Mouse (Mus musculus) kidney, embryonic 15.5 days (tissue): ENCODE measurements at regions not wholly inside any gene's neighbourhood (a gene's known extent, or its start where the extent isn't known, plus 50 kb on each side); places are given as distances from the start of the nearest gene placed in this dataset.

Source experiments
- ATAC-seq: fragments of 200-750 bp; cut with Nextera tagmentation; replicated peaks from 2 replicates; pipeline ENCODE4 v1.8.0; 2017; ENCODE audit warnings: moderate TSS enrichment; ENCODE audit not compliant: low FRiP score
- H3K27ac ChIP-seq: fragments of 300-500 bp; sonication (generic); 2 replicates; pipeline ENCODE4 v1.5.1; 2015; ENCODE audit warnings: mild to moderate bottlenecking, inconsistent platforms
- H3K27me3 ChIP-seq: fragments of 300-500 bp; sonication (generic); 2 replicates; pipeline ENCODE4 v1.6.1; 2015; ENCODE audit warnings: inconsistent platforms
- H3K36me3 ChIP-seq: fragments of 300-500 bp; sonication (generic); 2 replicates; pipeline ENCODE4 v1.6.1; 2015; ENCODE audit warnings: inconsistent platforms
- H3K4me1 ChIP-seq: fragments of 300-500 bp; sonication (generic); 2 replicates; pipeline ENCODE4 v1.6.1; 2015; ENCODE audit warnings: inconsistent platforms
- H3K4me2 ChIP-seq: fragments of 300-500 bp; sonication (generic); 2 replicates; pipeline ENCODE4 v1.6.1; 2015; ENCODE audit warnings: moderate library complexity, mild to moderate bottlenecking, inconsistent platforms
- H3K4me3 ChIP-seq: fragments of 300-500 bp; sonication (generic); replicated peaks from 2 replicates; pipeline ENCODE4 v1.5.1; 2015; ENCODE audit warnings: mild to moderate bottlenecking, inconsistent platforms
- H3K9ac ChIP-seq: fragments of 300-500 bp; sonication (generic); 2 replicates; pipeline ENCODE4 v1.6.1; 2015; ENCODE audit warnings: mild to moderate bottlenecking, inconsistent platforms
- H3K9me3 ChIP-seq: fragments of 300-500 bp; sonication (generic); replicated peaks from 2 replicates; pipeline ENCODE4 v1.6.1; 2016; ENCODE audit warnings: inconsistent platforms
- WGBS: fragments of 180-500 bp; shearing (Covaris S2); methylation state at CpG from one replicate; pipeline ENCODE4 v1.1.7; 2015; ENCODE audit warnings: mixed read lengths; 5-methylcytosine and 5-hydroxymethylcytosine counted together

GRCm38 (mm10) chr8:42219857-42220600 is 803.2 kb upstream of the Frg1 start:
- no peaks in the 10 kb centered on the region for H3K9me3 ChIP-seq
- H3K9ac ChIP-seq = no peak overlapping the region
- H3K4me1 ChIP-seq = no peaks in the 10 kb centered on the region
- H3K4me3 ChIP-seq = no peak overlapping the region
- H3K36me3 ChIP-seq = no peaks in the 10 kb centered on the region
- 75% methylated on average over 2 of the region's 2 CpGs for WGBS
- H3K27me3 ChIP-seq = no peaks in the 10 kb centered on the region
- H3K27ac ChIP-seq = no peak overlapping the region
- no peak overlapping the region for H3K4me2 ChIP-seq
- ATAC-seq = no peak

DNA sequence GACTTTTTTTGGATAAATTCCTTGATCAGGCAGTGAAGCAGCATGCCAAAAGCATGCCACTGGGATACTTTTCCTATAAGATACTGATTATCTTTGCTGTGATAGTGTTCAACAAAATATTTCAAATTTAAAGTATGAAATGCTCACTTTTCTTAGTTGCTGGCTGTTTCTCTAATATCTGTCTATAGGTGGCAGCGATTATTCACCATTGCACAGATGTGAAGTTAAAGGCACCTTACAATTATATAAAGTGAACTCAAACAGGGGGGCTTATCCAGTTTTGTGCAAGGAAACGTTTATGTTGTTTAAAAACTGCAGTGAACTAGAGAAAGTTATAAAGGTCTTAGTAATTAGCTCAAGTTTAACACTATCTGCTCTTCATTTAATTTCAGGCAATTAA is 794.1 kb upstream of the Frg1 start:
- Histone ChIP-seq H3K4me1 (no peaks in the 10 kb centered on the region), H3K4me2 (no peak overlapping the region), H3K9me3 (no peaks in the 10 kb centered on the region), H3K4me3 (no peak overlapping the region), H3K27me3 (no peaks in the 10 kb centered on the region), H3K27ac (no peak overlapping the region), H3K36me3 (no peaks in the 10 kb centered on the region), H3K9ac (no peak overlapping the region)
- 56% methylated on average over 2 of the region's 2 CpGs for WGBS
- no peak for ATAC-seq

- Histone ChIP-seq H3K9ac (no peak overlapping the region), H3K27ac (no peak overlapping the region), H3K36me3 (no peaks in the 10 kb centered on the region), H3K4me1 (no peaks in the 10 kb centered on the region), H3K4me2 (no peak overlapping the region), H3K9me3 (no peaks in the 10 kb centered on the region), H3K4me3 (no peak overlapping the region), H3K27me3 (no peaks in the 10 kb centered on the region)
- ATAC-seq = no peak
These were observed 793.1 kb upstream of the Frg1 start for GRCm38 (mm10) chr8:42209989-42210388.

DNA sequence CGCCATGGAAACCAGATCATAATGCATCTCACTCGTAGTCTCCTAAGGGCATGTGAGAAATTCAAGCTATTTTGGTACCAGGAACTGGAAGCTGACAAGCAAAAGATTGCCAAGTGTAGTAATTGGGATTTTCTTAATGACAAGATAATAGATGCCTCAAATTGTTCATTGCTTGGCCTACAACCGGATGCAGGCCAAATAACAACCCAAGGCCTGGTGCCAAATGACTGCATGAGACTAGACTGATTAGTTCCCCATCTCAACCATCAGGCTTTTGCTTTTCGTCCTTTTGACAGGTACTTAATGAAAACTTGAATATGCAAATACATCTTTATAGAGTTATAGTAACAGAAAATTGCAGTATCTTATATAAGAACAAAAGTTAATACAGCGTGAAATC is 780.4 kb upstream of the Frg1 start:
- no peak for ATAC-seq
- H3K9me3 ChIP-seq = no peaks in the 10 kb centered on the region
- no peak overlapping the region for H3K4me3 ChIP-seq
- no peak overlapping the region for H3K9ac ChIP-seq
- no peak overlapping the region for H3K27ac ChIP-seq
- no peaks in the 10 kb centered on the region for H3K4me1 ChIP-seq
- WGBS = 84% methylated on average over 5 of the region's 5 CpGs
- no peaks in the 10 kb centered on the region for H3K36me3 ChIP-seq
- H3K4me2 ChIP-seq = no peak overlapping the region
- no peaks in the 10 kb centered on the region for H3K27me3 ChIP-seq

- Histone ChIP-seq H3K27me3 (no peaks in the 10 kb centered on the region), H3K36me3 (no peaks in the 10 kb centered on the region), H3K27ac (no peak overlapping the region), H3K4me1 (no peaks in the 10 kb centered on the region), H3K4me2 (no peak overlapping the region), H3K9me3 (no peaks in the 10 kb centered on the region), H3K4me3 (no peak overlapping the region), H3K9ac (no peak overlapping the region)
- 97% methylated on average over 1 of the region's 1 CpGs for WGBS
- no peak for ATAC-seq
These were observed 777.2 kb upstream of the Frg1 start for GRCm38 (mm10) chr8:42193902-42194550.

DNA sequence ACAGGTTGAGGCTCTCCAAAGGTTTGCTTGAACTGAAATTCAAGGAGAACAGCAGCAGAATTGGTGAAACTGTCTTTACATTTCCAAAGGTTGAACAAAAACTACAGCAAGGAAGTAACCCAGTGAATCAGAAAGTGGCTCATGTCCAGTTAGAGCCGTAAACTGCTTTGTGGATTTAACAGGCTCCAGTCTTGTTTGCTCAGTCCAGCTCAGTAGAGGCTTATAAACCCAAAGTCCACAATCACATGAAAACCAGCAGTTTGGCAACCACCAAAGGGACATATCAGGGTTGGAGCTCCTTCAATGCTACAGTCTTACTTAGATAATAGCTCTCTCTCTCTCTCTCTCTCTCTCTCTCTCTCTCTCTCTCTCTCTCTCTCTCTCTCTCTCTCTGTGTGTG is 770.2 kb upstream of the Frg1 start:
- Histone ChIP-seq H3K9ac (no peak overlapping the region), H3K4me1 (no peaks in the 10 kb centered on the region), H3K4me3 (no peak overlapping the region), H3K9me3 (no peaks in the 10 kb centered on the region), H3K27ac (no peak overlapping the region), H3K36me3 (no peaks in the 10 kb centered on the region), H3K4me2 (no peak overlapping the region), H3K27me3 (no peaks in the 10 kb centered on the region)
- 71% methylated on average over 1 of the region's 1 CpGs for WGBS
- ATAC-seq = no peak

DNA sequence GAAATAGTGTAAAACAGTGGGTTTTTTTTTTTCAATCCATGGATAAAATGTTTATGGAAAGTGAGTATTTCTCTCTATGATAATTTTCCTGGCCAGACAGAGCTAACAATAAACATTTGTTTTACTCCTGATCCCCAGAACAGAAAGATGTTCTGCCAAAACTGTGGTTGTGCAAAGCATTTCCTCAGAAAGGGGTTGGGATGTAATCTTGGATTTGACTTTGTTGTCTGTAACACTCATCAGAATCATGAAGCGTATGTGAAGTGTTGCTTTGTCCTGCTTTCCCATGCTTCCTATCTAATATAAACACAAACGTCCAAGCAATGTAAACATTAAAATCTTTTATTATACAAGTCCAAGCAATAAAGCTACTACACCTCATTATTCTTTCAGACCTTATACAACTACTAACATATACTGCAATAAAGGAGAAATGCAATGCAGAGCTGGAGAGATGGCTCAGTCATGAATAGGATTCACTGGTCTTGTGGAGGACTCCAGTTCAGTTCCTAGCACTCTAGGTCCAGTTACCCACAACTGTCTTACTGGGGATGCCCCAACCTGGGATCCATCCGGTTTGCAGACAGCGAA is 766.5 kb upstream of the Frg1 start:
- H3K9ac ChIP-seq = no peak overlapping the region
- H3K4me3 ChIP-seq = no peak overlapping the region
- H3K4me1 ChIP-seq = no peaks in the 10 kb centered on the region
- WGBS = 78% methylated on average over 4 of the region's 4 CpGs
- H3K9me3 ChIP-seq = no peaks in the 10 kb centered on the region
- H3K27me3 ChIP-seq = no peaks in the 10 kb centered on the region
- H3K4me2 ChIP-seq = no peak overlapping the region
- no peaks in the 10 kb centered on the region for H3K36me3 ChIP-seq
- no peak for ATAC-seq
- no peak overlapping the region for H3K27ac ChIP-seq

- no peak for ATAC-seq
- Histone ChIP-seq H3K36me3 (no peaks in the 10 kb centered on the region), H3K9ac (no peak overlapping the region), H3K27me3 (no peaks in the 10 kb centered on the region), H3K4me2 (no peak overlapping the region), H3K4me3 (no peak overlapping the region), H3K9me3 (no peaks in the 10 kb centered on the region), H3K4me1 (no peaks in the 10 kb centered on the region), H3K27ac (no peak overlapping the region)
- WGBS = 87% methylated on average over 2 of the region's 2 CpGs
These were observed 745.6 kb upstream of the Frg1 start for GRCm38 (mm10) chr8:42162441-42162840.

GRCm38 (mm10) chr8:42157006-42157405 is 740.1 kb upstream of the Frg1 start:
- Histone ChIP-seq H3K4me2 (no peak overlapping the region), H3K9me3 (no peaks in the 10 kb centered on the region), H3K9ac (no peak overlapping the region), H3K4me1 (no peaks in the 10 kb centered on the region), H3K27ac (no peak overlapping the region), H3K4me3 (no peak overlapping the region), H3K36me3 (no peaks in the 10 kb centered on the region), H3K27me3 (no peaks in the 10 kb centered on the region)
- peak; percentile 71 for ATAC-seq
- WGBS = 54% methylated on average over 4 of the region's 4 CpGs

GRCm38 (mm10) chr8:42156588-42156987 is 739.7 kb upstream of the Frg1 start:
- Histone ChIP-seq H3K9ac (no peak overlapping the region), H3K4me1 (no peaks in the 10 kb centered on the region), H3K36me3 (no peaks in the 10 kb centered on the region), H3K9me3 (no peaks in the 10 kb centered on the region), H3K4me2 (no peak overlapping the region), H3K27me3 (no peaks in the 10 kb centered on the region), H3K27ac (no peak overlapping the region), H3K4me3 (no peak overlapping the region)
- WGBS = 11% methylated on average over 1 of the region's 1 CpGs
- ATAC-seq = peak; percentile 93

DNA sequence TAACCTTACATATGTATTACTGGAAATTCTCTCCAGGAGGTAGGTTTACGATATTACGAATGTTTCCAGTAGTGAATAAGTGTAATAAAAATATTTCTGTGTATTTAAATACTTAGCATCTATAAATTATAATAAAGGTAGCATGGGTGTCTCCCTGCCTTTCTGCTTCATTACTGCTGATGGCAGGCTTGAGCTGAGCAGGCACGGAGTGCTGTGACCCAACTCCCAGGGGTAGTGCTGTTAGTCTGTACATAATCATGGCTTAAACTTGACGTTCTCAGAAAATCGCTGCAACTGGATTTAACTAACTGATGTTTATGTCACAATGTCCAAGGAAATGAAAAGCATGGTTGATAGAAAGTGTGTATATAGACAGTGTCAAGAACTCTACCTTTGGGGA is 727.8 kb upstream of the Frg1 start:
- Histone ChIP-seq H3K27ac (no peak overlapping the region), H3K27me3 (no peaks in the 10 kb centered on the region)
- WGBS = 68% methylated on average over 5 of the region's 5 CpGs

GRCm38 (mm10) chr8:42144220-42144619 is 727.3 kb upstream of the Frg1 start:
- Histone ChIP-seq H3K27me3 (no peaks in the 10 kb centered on the region), H3K4me3 (no peak overlapping the region), H3K27ac (no peak overlapping the region), H3K9ac (no peak overlapping the region), H3K4me1 (no peaks in the 10 kb centered on the region), H3K4me2 (no peak overlapping the region), H3K9me3 (no peaks in the 10 kb centered on the region), H3K36me3 (no peaks in the 10 kb centered on the region)
- WGBS = 47% methylated on average over 8 of the region's 8 CpGs
- ATAC-seq = no peak

More for the DNA sequence above, 727.8 kb upstream of the Frg1 start:
- Histone ChIP-seq H3K9me3 (no peaks in the 10 kb centered on the region), H3K4me2 (no peak overlapping the region), H3K36me3 (no peaks in the 10 kb centered on the region), H3K4me1 (no peaks in the 10 kb centered on the region), H3K4me3 (no peak overlapping the region), H3K9ac (no peak overlapping the region)
- no peak for ATAC-seq
